Mouse (Mus musculus) MEL (cell line): ENCODE data around the gene Snx18. TPM values are rescaled to one million over a fixed set of nuclear protein-coding genes. Genes with fewer than 3 reads are reported as not detected.

Experiments used
- DNase-seq: peaks from one replicate; pipeline ENCODE4 v3.0.0; 2011; ENCODE audit warnings: low read depth, low spot score
- H3K27ac ChIP-seq: 2 replicates; pipeline ENCODE4 v1.5.1; 2012; ENCODE audit warnings: low read depth, mild to moderate bottlenecking, control low read depth, low read length, moderate library complexity; ENCODE audit not compliant: control insufficient read depth
- H3K27me3 ChIP-seq, 2 experiments: fragments of 150-350 bp in 1 of 2; sonication (generic) in 1 of 2; 2 replicates each; pipeline ENCODE4 v1.6.1; 2012; ENCODE audit warnings: low read length in 2 of 2, mild to moderate bottlenecking in 2 of 2, improper control_type of control experiment in 1 of 2, moderate library complexity in 1 of 2; ENCODE audit not compliant: insufficient read depth in 2 of 2, control insufficient read depth in 1 of 2
- H3K36me3 ChIP-seq, 2 experiments: 2 replicates each; pipeline ENCODE4 v1.6.1; 2012 to 2014; ENCODE audit warnings: low read length in 2 of 2, improper control_type of control experiment in 1 of 2, inconsistent platforms in 1 of 2, mild to moderate bottlenecking in 1 of 2; ENCODE audit not compliant: insufficient read depth in 2 of 2, control insufficient read depth in 1 of 2
- H3K4me1 ChIP-seq, 2 experiments: fragments of 150-350 bp in 1 of 2; sonication (generic) in 1 of 2; 2 replicates each; pipeline ENCODE4 v1.6.1; 2012; ENCODE audit warnings: low read length in 2 of 2, improper control_type of control experiment in 1 of 2, mild to moderate bottlenecking in 1 of 2; ENCODE audit not compliant: insufficient read depth in 2 of 2, control insufficient read depth in 1 of 2
- H3K4me3 ChIP-seq, 2 experiments: fragments of 150-350 bp in 1 of 2; sonication (generic) in 1 of 2; 2 replicates each; pipeline ENCODE4 v1.5.1; 2012; ENCODE audit warnings: low read depth in 2 of 2, low read length in 2 of 2, mild to moderate bottlenecking in 2 of 2, moderate library complexity in 2 of 2, control low read depth in 1 of 2, improper control_type of control experiment in 1 of 2; ENCODE audit not compliant: control insufficient read depth in 1 of 2, insufficient read depth in 1 of 2
- H3K79me2 ChIP-seq: 2 replicates; pipeline ENCODE4 v1.6.1; 2012; ENCODE audit warnings: mild to moderate bottlenecking, low read length, moderate library complexity; ENCODE audit not compliant: control insufficient read depth, poor library complexity, insufficient read depth
- H3K9ac ChIP-seq: 2 replicates; pipeline ENCODE4 v1.6.1; 2012; ENCODE audit warnings: low read depth, mild to moderate bottlenecking, control low read depth, low read length, moderate library complexity; ENCODE audit not compliant: control insufficient read depth, poor library complexity, severe bottlenecking
- H3K9me3 ChIP-seq: fragments of 150-350 bp; sonication (generic); replicated peaks from 2 replicates; pipeline ENCODE4 v1.6.1; 2012; ENCODE audit warnings: mild to moderate bottlenecking, low read length, improper control_type of control experiment, moderate library complexity; ENCODE audit not compliant: insufficient read depth
- BHLHE40 ChIP-seq: IDR thresholded peaks from 2 replicates; pipeline ENCODE4 v1.6.1; 2012; ENCODE audit warnings: low read depth, mild to moderate bottlenecking, inconsistent platforms, low read length, improper control_type of control experiment, borderline replicate concordance
- CHD2 ChIP-seq: IDR thresholded peaks from 2 replicates; pipeline ENCODE4 v1.6.1; 2011; ENCODE audit warnings: low read length, improper control_type of control experiment
- ELF1 ChIP-seq: IDR thresholded peaks from 2 replicates; pipeline ENCODE4 v1.6.1; 2014; ENCODE audit warnings: low read depth, mild to moderate bottlenecking, inconsistent platforms, low read length, improper control_type of control experiment, moderate library complexity
- HCFC1 ChIP-seq: IDR thresholded peaks from 2 replicates; pipeline ENCODE4 v1.6.1; 2012; ENCODE audit warnings: low read depth, mild to moderate bottlenecking, inconsistent platforms, low read length, improper control_type of control experiment, moderate library complexity
- MEF2A ChIP-seq: IDR thresholded peaks from 2 replicates; pipeline ENCODE4 v1.6.1; 2014; ENCODE audit warnings: low read depth, mild to moderate bottlenecking, inconsistent platforms, low read length, improper control_type of control experiment; ENCODE audit not compliant: poor library complexity, insufficient replicate concordance, severe bottlenecking; ENCODE audit errors: extremely low read depth
- MXI1 ChIP-seq: IDR thresholded peaks from 2 replicates; pipeline ENCODE4 v1.6.1; 2011; ENCODE audit warnings: mild to moderate bottlenecking, low read depth, low read length, improper control_type of control experiment
- MYB ChIP-seq: IDR thresholded peaks from 2 replicates; pipeline ENCODE4 v1.6.1; 2011; ENCODE audit warnings: mild to moderate bottlenecking, low read depth, low read length, improper control_type of control experiment
- TAL1 ChIP-seq: IDR thresholded peaks from 2 replicates; pipeline ENCODE4 v1.6.1; 2012; ENCODE audit warnings: mild to moderate bottlenecking, inconsistent platforms, low read length, moderate library complexity, mixed read lengths
- TCF12 ChIP-seq: IDR thresholded peaks from 2 replicates; pipeline ENCODE4 v1.6.1; 2014; ENCODE audit warnings: low read depth, mild to moderate bottlenecking, inconsistent platforms, low read length, improper control_type of control experiment, moderate library complexity
- ZC3H11A ChIP-seq: IDR thresholded peaks from 2 replicates; pipeline ENCODE4 v1.6.1; 2012; ENCODE audit warnings: low read depth, mild to moderate bottlenecking, inconsistent platforms, low read length, improper control_type of control experiment
- ZMIZ1 ChIP-seq: IDR thresholded peaks from 2 replicates; pipeline ENCODE4 v1.6.1; 2012; ENCODE audit warnings: low read depth, mild to moderate bottlenecking, inconsistent platforms, low read length, improper control_type of control experiment, moderate library complexity
- polyA plus RNA-seq, 2 experiments: library from polyadenylated mRNA; stranded (reverse) in 1 of 2; unstranded in 1 of 2; fragments of >175 nt in 1 of 2; fragments of >200 nt in 1 of 2; gene quantifications; 2 replicates each; pipeline versions ENCODE4 v1.2.1 to v1.2.4; 2012; ENCODE audit warnings: low replicate concordance in 2 of 2, low read depth in 1 of 2; ENCODE audit not compliant: insufficient read length in 2 of 2, insufficient read depth in 1 of 2, missing spikeins in 1 of 2
- total RNA-seq: library from RNA; depleted of rRNA; stranded (reverse); fragments of 300-350 nt; gene quantifications from 2 replicates; pipeline ENCODE4 v1.2.3, GENCODE M21; 2012

Gene Snx18
- total and polyA plus RNA-seq, 3 experiments, result 7.7 to 8.7 TPM; not detected in 1

GRCm38 (mm10) chr13:113579788-113580399 lies 38.5 kb downstream of the Snx18 start:
- no peak overlapping the region for H3K9ac ChIP-seq
- no peak overlapping the region for H3K4me3 ChIP-seq
- H3K27me3 ChIP-seq, result no peaks in the 10 kb centered on the region; a peak in 1 of 4 replicates
- TF ChIP-seq HCFC1, result no peak
- no peaks in the 10 kb centered on the region for H3K9me3 ChIP-seq
- no peak for DNase-seq
- no peaks in the 10 kb centered on the region for H3K79me2 ChIP-seq
- no peaks in the 10 kb centered on the region for H3K36me3 ChIP-seq
- no peak overlapping the region for H3K27ac ChIP-seq
- H3K4me1 ChIP-seq, result no peaks in the 10 kb centered on the region

DNA sequence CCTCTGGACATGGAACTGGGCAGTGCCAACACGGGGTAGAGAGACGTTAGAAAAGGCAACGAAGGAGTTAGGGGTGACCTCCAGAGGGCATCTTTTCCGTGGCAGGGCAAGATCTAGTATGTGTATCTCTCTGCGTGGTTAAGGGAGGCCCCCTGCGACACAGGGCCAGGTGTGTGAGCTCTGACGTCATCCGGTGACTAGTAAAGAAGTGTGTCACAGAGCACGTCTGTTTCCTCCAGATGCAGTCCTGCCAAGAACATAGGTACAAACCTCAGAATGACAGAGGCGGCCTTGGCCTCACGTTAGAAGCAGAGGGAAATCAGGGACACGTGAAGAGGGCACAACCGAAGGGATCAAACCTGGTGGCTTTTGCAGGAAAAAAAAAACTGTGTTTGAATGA lies 44.1 kb downstream of the Snx18 start:
- Histone ChIP-seq H3K9me3 (no peaks in the 10 kb centered on the region), H3K27ac (no peak overlapping the region), H3K4me1 (no peaks in the 10 kb centered on the region), H3K4me3 (no peak overlapping the region), H3K79me2 (no peaks in the 10 kb centered on the region), H3K27me3 (no peaks in the 10 kb centered on the region; a peak in 1 of 4 replicates), H3K9ac (no peak overlapping the region), H3K36me3 (no peaks in the 10 kb centered on the region)
- no peak for DNase-seq
- TF ChIP-seq MXI1 (no peak), TAL1 (no peak), MEF2A (no peak), MYB (no peak), ZC3H11A (no peak), ZMIZ1 (no peak), CHD2 (no peak), BHLHE40 (no peak)
- TF ChIP-seq, all 39 proteins: peak for 0

DNA sequence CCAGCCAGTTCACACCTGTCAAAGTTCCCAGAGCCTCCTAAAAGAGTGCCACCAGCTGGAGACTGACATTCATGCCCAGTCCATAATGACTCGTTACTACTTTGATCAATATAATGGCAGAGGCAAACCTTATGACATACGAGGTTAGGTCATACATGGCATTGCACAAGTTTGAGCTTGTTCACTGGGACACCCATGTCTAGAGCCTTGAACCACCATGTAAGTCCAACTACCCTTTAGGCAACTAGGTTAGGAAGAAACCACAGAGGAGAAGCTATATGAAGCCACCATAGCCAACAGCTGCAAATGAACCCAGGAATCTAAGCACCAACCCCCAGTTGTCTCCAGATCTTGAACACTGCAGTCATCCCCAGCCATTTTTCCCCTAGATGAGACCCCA lies 45.0 kb downstream of the Snx18 start:
- no peaks in the 10 kb centered on the region; a peak in 1 of 4 replicates for H3K27me3 ChIP-seq
- TF ChIP-seq TCF12 (no peak), ELF1 (no peak)
- TF ChIP-seq, all 39 proteins: peak for 0
- Histone ChIP-seq H3K9me3 (no peaks in the 10 kb centered on the region), H3K36me3 (no peaks in the 10 kb centered on the region), H3K4me1 (no peaks in the 10 kb centered on the region), H3K9ac (no peak overlapping the region), H3K27ac (no peak overlapping the region), H3K79me2 (no peaks in the 10 kb centered on the region), H3K4me3 (no peak overlapping the region)
- DNase-seq, result no peak
